Mouse (Mus musculus) lung, adult 2 months (tissue): Measurements from ENCODE around the gene Fbxo47. TPM values are rescaled to one million over a fixed set of nuclear protein-coding genes. Genes with fewer than 3 reads are reported as not detected.

Experiments
- DNase-seq: peaks from one replicate; pipeline ENCODE4 v3.0.0; 2022
- H3K4me1 ChIP-seq: fragments of 200-500 bp; 2 replicates; pipeline ENCODE4 v1.6.1; 2011; ENCODE audit warnings: low read length; ENCODE audit not compliant: control insufficient read depth, insufficient read depth
- H3K4me3 ChIP-seq: fragments of 200-500 bp; replicated peaks from 2 replicates; pipeline ENCODE3; 2011; ENCODE audit warnings: low read depth, mild to moderate bottlenecking, control low read depth, low read length; ENCODE audit errors: extremely low read depth
- CTCF ChIP-seq: fragments of 200-500 bp; IDR thresholded peaks from 2 replicates; pipeline ENCODE4 v1.5.1; 2011; ENCODE audit warnings: mild to moderate bottlenecking, low read length, control low read depth; ENCODE audit not compliant: insufficient read depth
- POLR2A ChIP-seq: fragments of 200-500 bp; IDR thresholded peaks from 2 replicates; pipeline ENCODE4 v1.6.1; 2011; ENCODE audit warnings: low read depth, mild to moderate bottlenecking, control low read depth, low read length, borderline replicate concordance; ENCODE audit errors: extremely low read depth
- WGBS: fragments of 180-500 bp; shearing (Covaris S2); methylation state at CpG from one replicate; pipeline ENCODE4 v1.1.7; 2018; 5-methylcytosine and 5-hydroxymethylcytosine counted together
- polyA plus RNA-seq: library from polyadenylated mRNA; depleted of rRNA; stranded (reverse); fragments of >200 nt; gene quantifications from 2 replicates; pipeline ENCODE4 v1.2.3, GENCODE M21; 2012

Fbxo47 gene
- polyA plus RNA-seq, 1 experiment, result 0.36 TPM

GRCm38 (mm10) chr11:97906905-97907304 lies 23.0 kb upstream of the Fbxo47 start:
- DNase-seq, result no peak
- no peaks in the 10 kb centered on the region for H3K4me1 ChIP-seq
- no peak overlapping the region for H3K4me3 ChIP-seq
- TF ChIP-seq POLR2A, result no peak
- no peak for TF ChIP-seq CTCF
- 82% methylated on average over 9 of the region's 9 CpGs for WGBS

GRCm38 (mm10) chr11:97905941-97906340 lies 22.0 kb upstream of the Fbxo47 start:
- no peak for DNase-seq
- no peak overlapping the region for H3K4me3 ChIP-seq
- WGBS, result 58% methylated on average over 2 of the region's 2 CpGs
- TF ChIP-seq POLR2A (no peak), CTCF (no peak)
- no peaks in the 10 kb centered on the region for H3K4me1 ChIP-seq

DNA sequence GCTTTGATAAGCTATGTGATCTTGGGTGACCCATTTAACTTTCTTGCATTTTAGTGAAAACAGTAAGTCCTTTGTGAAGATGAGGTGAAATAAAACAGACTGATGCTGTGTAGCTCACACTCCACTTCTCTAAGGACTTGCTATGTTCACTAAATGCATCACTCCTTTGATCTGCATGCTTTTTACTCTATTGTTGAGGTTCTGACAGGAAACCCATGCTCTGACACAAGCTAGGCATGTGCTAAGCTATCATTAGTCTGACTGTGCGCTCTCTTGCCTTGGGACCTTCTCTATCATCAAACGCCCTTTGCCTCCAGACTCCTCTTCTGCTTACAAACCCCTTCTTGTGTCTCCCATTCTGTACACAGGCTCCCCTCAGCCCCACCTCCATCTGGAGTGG lies 21.6 kb upstream of the Fbxo47 start:
- H3K4me3 ChIP-seq, result no peak overlapping the region
- TF ChIP-seq POLR2A (no peak), CTCF (no peak)
- no peak for DNase-seq
- WGBS, result 92% methylated on average over 2 of the region's 2 CpGs
- 0 out of 2 replicates have a peak, but pooled peaks cover under 1% of the 10 kb centered on the region for H3K4me1 ChIP-seq

GRCm38 (mm10) chr11:97904801-97905200 lies 20.8 kb upstream of the Fbxo47 start:
- H3K4me3 ChIP-seq, result no peak overlapping the region
- peaks cover 5% of the 10 kb centered on the region; the same call in 1 of the 2 replicates for H3K4me1 ChIP-seq
- 78% methylated on average over 13 of the region's 13 CpGs for WGBS
- DNase-seq, result no peak
- no peak for TF ChIP-seq CTCF
- TF ChIP-seq POLR2A, result no peak

GRCm38 (mm10) chr11:97901806-97902205 lies 17.9 kb upstream of the Fbxo47 start:
- no peak overlapping the region for H3K4me3 ChIP-seq
- TF ChIP-seq POLR2A, result no peak
- WGBS, result 77% methylated on average over 6 of the region's 6 CpGs
- DNase-seq, result no peak
- peaks cover 5% of the 10 kb centered on the region; the same call in 1 of the 2 replicates for H3K4me1 ChIP-seq

DNA sequence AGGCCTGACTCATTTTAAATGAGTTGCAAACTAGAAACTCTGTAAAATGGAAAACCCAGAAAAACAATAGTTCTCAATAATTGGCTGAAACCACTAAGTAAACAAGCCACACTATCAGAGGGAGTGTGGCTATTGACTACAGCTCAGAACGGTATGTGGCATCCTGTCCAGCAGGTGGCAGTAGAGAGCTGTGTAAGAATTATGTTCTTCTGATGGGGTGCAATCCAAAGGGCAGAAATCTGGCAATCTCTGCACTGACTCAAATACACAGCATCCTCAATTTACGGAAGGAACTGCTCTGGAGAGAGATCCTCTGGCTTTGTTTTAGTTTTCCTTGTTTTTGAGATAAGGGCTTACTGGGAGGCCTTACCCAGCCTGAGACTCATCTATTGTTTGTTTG lies 15.9 kb upstream of the Fbxo47 start:
- no peak for TF ChIP-seq POLR2A
- TF ChIP-seq CTCF, result peak; percentile 57
- WGBS, result 0% methylated on average over 2 of the region's 2 CpGs
- no peak overlapping the region for H3K4me3 ChIP-seq
- peak; percentile 78 for DNase-seq
- peaks cover 5% of the 10 kb centered on the region; the same call in 1 of the 2 replicates for H3K4me1 ChIP-seq

DNA sequence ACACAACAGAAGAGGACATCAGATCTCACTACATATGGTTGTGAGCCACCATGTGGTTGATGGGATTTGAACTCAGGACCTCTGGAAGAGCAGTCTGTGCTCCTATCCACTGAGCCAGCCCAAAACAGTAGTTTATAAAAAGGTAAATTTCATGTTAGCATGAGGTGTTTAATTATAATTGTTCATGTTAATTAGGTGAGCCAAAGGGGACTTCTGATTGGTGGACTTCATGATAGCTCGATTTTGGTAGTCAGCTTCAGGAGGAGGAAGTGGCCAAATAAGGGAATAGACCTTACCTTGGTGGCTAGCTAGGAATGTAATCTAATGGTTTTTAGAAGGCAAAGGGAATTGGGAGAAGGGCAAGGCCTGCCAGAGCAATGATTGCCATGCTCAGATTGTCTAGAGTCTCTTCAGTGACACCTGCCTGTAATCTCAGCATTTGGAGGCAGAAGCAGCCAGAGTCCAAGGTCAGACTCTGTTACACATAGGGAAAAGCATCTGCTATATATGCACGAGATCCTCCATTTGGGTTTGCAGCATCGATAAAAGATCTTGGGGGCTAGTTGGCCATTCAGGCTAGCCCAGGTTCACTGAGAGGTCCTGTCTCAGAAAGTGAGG lies 13.7 kb upstream of the Fbxo47 start:
- TF ChIP-seq CTCF (no peak), POLR2A (no peak)

DNA sequence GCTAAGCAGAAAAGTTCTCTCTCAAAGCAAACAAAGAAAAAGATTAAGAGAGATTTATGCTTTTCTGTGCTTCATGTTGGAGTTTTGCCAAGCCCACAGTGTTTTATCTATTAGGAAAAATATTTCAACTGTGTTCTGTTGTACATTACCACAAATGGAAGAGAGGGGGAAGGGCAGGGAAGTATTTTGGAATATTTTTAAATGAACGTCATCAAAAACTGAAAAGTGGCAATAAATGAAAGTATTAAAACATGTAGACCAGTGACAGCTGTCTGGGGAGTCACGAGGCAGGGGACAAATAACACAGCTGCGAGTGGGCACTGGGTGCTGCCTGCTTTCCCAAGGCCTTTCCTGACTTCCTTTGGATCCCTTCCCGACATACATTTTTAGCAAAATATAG lies 12.7 kb upstream of the Fbxo47 start:
- DNase-seq, result no peak
- no peak overlapping the region for H3K4me3 ChIP-seq
- WGBS, result 63% methylated on average over 4 of the region's 4 CpGs
- peaks cover 5% of the 10 kb centered on the region; the same call in 1 of the 2 replicates for H3K4me1 ChIP-seq
- TF ChIP-seq POLR2A (no peak), CTCF (no peak)

More for the DNA sequence above, 13.7 kb upstream of the Fbxo47 start:
- no peak for DNase-seq
- no peak overlapping the region for H3K4me3 ChIP-seq
- peaks cover 5% of the 10 kb centered on the region; the same call in 1 of the 2 replicates for H3K4me1 ChIP-seq
- WGBS, result 72% methylated on average over 3 of the region's 3 CpGs

DNA sequence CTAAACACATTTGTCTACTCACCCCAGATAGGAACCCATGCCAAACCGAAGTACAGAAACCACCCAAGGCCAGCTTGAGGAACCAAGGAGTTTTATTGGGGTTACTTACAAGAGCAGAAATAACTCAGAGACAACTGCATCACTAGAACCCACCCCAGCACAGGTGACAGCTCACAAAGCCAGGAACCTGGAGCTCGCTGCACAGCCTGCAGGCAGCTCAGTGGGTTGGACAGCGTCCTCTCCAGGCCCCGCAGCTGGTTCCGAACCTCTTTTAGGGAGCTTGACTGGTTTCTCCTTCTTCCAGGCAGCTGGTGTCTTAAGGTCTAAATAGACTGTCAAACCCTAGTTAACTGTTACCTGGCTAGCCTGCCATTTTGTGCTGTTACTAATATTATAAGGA lies 7.9 kb upstream of the Fbxo47 start:
- DNase-seq, result no peak
- H3K4me3 ChIP-seq, result no peak overlapping the region
- TF ChIP-seq CTCF (no peak), POLR2A (no peak)
- WGBS, result 76% methylated on average over 5 of the region's 5 CpGs
- H3K4me1 ChIP-seq, result no peaks in the 10 kb centered on the region

DNA sequence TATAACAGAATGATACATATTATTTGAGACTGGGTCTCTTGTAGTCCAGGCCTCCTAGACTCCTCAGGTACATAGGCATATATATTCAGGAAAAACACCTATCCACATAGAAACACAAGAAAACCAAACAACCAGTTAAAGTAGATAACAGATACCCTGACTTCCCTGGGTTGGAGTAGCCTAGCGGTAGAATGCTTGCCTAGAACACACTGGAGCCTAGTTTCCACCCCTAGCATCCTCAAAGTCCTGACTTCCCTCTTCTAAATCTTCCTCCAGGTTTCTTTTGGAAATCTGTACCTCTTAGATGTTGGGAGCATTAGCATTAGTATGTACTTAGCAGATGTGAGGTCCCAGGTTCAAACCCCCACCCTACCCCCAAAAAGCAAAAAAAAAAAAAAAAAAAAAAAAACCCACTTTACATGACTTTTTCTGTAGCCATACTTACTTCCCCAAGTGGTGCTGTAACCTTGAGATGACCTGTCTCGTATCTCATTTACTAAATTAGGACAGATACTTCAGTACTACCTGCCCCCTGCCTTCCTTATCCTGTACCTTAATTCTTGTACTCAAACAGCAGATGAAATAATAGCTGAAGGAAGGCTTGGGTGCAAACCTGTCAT lies 1.5 kb upstream of the Fbxo47 start:
- Histone ChIP-seq H3K4me1 (no peaks in the 10 kb centered on the region), H3K4me3 (no peak overlapping the region)
- DNase-seq, result no peak
- TF ChIP-seq POLR2A, result no peak
- TF ChIP-seq CTCF, result no peak
- 94% methylated on average over 2 of the region's 2 CpGs for WGBS
